Mouse (Mus musculus) layer of hippocampus, postnatal 36 days (tissue): Measurements from ENCODE around the gene Sema6d. TPM values are rescaled to one million over a fixed set of nuclear protein-coding genes. Genes with fewer than 3 reads are reported as not detected.
A peak's percentile ranks its signal among the peaks of the same experiment; 100 is the strongest.

Experiments
- DNase-seq, 2 experiments: peaks; one replicate each; pipeline ENCODE4 v3.0.0; 2022
- total RNA-seq, 2 experiments: library from RNA; stranded (reverse); gene quantifications; 2 replicates each; pipeline ENCODE4 v1.2.3; 2021

The Sema6d gene
- total RNA-seq, 2 experiments from 2014 or later: 59.3 to 59.4 TPM

DNA sequence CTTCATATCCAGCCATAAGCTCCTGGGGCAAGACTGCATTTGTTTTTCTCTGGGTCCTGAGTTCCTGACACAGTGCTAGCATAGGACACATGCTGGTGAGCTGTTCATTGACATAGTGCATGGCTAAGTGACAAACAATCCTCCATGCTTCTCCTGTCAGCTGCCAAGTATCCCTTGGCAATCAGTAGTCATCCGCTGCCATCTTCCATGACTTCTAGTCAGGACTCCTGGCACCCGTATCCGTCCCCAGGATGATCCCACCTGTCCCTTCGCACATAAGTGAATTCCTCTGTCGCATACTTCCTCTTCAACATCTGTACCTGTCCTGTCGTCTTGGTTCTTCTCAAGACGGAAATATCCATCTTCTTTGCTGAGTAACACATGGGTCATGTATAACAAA is 468.3 kb downstream of the Sema6d start:
- no peak for DNase-seq

DNA sequence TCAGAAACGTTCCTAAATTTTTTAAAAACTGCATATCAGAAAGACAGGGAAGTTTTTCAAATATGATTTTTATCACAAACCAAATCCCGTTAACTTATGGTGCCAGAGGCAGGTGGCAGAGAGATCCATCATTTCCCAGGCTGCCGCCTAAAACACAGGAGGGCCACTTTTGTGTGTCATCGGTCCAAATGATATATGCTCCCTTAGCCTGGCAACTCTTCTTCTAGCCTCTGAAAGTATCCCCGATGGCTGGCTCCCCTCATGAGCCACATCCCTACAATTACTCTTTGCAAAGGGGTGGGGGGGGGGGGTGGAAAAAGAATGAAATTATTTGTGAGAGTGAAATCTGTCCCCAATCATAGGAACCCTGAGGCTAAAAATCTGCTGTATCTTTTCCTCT is 471.9 kb downstream of the Sema6d start:
- DNase-seq: no peak

DNA sequence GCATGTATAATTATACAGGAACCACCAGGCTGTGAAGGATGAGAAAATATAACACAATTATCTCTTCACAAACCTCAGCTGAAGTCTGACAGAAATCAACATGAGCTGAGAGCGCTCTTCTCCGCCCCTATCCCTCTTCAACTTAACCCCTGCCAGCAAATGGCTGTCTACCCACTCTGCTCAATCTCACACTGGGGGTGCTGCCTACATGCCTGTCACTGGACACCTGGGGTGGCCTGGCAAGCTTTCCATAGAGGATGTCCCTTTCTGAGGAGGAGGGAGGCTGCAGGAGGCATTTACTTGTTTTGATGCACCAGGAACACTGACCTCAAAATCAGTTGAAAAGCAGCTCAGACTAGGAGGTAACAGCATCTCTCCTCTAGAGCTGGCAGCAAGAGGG is 472.3 kb downstream of the Sema6d start:
- DNase-seq: no peak

DNA sequence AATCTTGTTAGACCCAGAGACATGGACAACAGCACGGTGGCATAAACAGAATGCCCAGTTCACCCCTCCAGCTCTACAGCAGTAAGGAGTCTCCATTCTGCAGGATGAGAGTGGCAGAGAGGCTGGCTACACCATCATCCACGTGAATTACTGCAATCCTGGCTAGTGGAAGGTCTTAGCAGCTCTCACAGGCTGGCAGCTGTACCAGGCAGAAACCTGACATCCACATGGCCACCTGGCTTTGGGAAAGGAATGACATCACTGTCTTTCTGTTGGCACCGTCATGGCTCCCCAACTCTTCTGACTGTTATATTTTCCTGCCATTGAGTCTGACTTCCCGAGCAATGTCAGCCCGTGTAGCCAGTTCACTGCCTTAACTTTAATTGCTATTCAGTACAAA is 474.0 kb downstream of the Sema6d start:
- no peak for DNase-seq

DNA sequence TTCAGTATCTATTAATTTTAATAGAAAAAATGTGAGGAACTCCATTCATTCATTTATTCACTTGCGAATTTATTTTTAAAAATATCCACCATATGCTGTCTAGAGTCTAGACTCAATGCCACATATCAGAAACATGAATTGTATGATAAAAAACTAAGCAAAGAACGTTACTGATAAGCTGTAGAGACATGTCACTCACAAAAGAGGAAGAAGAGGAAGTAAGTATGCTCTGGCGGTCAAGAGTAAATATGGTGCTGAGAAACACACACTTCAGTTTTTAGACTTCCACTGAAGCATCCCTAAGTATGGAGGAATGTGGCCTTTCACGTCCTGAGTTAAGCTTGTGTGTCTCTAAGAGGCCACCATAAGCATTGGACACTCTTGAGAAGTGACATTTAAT is 484.0 kb downstream of the Sema6d start:
- no peak for DNase-seq

DNA sequence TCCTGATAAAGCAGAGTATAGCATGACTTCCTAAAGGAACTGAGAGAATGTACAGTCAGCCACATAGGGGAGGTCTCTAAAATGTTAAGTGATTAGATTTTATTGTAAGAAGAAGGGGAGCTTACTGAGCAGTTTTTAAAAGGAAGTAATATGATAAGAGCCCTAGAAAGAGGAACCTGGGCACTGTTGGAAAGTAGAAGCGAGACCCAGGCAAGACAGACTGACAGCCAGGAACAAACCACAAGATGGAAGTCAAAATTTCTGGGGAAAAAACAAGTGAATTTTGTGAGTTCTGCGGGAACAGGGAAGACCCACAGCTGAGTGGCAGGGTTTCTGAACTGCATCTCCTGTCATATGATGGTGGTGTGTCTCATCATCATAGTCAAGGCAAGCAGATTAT is 486.3 kb downstream of the Sema6d start:
- no peak for DNase-seq

DNA sequence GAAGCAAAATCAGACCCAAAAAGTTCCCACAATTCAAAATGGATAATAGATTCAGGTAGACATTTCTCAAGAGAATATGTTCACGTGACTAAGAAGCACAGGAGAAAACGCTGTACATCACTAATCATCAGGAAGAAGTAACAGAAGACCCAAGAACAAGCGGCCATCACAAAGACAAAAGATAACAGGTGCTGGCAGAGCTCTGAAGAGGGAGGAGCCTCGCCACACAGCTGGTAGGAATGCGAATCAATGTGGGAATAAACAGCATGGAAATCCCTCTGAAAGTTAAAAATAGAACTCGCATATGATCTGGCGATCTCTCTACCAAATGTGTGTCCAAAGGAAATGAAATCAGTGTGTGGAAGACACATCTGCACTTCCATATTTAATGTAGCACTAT is 493.8 kb downstream of the Sema6d start:
- DNase-seq: no peak

DNA sequence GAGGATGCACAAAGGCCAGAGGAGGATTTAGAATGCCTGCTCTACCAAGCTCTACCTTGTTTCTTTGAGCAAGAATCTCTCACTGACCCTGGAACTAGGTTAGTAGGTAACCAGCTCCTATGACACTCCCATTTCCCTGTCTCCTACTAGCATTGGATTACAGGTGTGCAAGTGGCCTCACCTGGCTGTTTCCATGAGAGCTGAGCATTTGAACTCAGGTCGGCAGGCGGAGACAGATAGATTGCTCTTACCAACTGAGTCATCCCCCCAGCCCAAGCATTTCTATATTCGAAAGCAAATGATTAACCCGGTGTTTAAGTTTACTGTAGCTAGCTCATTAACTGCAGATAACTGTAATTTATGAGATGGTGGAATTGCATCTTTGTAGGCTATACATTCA is 503.0 kb downstream of the Sema6d start:
- no peak for DNase-seq

DNA sequence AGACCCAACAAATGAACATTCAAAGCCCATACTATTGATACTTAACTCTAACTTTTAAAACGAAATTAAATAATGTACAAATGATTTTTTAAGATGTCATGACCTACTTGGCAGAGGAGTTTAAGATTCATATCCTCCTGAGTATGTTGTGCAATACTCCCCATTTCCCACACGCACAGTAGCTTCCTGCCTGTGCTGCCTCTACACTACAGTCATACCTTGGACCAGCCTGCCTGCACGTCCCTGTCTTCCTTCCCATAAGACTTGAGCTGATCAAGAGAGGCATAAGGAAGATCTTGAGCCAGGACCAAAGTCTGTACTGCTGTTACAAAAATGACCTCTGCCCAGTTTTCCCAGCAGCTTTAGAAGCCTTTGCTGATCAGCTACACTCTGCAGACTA is 509.2 kb downstream of the Sema6d start:
- DNase-seq: no peak

DNA sequence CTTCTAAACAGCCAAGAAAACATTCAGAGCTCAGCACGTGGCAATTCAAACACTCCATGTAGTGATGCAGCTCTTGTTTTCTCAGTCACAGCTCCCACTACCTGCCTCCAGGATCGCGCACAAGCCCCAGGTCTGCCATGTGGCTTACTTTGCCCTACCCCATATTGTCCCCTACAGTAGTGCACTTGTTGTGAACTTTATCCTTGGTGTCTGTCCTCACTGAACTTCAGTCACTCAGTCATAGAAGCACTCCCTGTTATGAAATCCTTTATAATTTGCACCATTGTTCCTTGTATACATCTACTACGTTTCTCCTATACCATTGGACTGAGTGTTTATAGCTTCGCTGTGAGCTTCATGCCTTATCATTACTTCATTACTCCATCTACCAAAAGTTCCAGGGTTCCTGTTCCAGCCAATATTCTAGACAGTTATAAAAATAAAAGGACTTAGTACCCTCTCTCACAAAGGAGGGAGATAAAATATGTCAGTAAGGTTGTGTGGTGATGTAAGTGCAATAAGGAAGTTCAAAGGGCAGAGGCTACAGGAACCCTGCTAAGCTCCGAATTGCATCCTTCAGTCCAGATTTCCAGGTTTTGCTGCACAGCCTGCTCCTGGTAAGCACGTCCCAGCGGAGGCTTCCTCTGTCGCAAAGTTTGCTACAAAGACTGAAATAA is 512.1 kb downstream of the Sema6d start:
- no peak for DNase-seq

DNA sequence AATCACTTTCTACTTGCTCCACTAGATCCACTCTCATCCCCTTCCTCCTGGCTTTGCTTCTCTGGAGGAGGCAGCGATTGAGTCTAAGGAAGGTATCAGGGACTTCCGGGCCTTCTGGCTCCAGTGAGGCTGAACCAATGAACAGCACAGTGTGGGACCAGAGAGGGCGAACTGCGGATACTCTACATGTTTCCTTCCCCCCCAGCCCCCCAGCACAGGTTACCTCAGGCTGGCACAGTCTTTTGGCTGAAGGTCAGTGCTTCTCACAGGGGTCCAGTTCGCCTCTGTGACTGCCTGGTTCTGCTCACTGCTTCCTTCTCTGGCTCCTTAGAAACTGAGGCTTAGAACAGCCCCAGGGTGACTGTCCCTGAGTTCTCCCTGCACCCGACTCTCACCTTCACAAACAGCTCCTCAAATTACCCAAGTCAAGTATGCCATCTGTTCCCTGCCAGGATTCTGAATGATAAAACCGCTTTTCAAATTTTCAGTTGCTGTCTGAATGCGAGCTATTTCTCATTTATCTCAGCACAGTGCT is 512.7 kb downstream of the Sema6d start:
- DNase-seq: no peak

DNA sequence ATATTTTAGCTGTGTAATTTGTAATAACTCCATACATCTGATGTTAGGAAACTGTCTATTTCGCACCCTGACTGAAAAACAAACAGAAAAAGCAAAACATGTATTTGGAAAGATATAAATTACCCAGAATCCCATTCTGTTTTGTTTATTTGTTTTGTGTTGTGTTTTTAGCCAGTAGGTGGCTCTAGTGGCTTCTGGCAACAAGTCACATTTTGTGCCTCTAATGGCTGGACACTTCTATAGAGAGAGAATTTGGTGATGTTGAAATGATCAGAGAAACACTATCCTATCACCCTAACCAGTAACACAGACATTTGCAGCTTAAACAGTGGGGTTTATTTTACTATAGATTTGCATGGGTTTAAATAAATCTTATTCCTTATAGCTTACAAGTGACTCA is 515.6 kb downstream of the Sema6d start:
- no peak for DNase-seq

DNA sequence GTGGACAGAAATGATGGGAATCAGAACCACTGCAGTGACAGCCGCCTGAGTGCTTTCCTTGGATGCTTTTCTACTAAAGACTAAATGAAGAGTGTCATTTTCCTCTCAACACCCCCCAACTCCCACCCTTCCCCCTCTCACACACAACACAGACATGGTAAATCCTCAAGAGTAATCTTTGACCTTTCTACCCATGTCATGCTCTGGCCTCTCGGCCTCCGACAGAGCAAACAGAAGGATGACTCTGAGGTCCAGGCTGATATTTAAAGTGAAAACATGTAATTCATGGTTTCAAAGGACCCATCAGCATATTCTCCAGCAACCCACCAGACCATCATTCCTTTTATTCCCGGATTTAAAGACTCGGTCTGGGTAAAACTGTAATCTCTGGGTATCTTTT is 518.2 kb downstream of the Sema6d start:
- no peak for DNase-seq

DNA sequence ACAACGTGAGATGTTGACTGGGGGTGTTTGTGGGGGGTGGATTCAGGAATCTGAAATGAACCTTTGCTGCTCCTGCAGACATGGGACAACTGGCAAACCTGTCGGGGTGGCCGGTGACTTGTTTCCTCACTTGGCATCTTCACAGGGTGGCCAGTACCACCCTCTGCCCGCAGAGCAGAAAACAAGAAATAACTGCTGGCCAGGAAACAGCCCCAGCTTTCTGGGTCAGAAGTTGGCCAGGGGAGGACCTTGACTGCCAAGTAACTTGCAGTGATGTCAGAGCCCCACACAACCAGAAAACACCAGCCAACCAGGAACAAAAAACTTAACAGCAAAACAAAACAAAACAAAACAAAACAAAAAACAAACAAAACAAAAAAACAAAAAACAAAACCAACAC is 518.8 kb downstream of the Sema6d start:
- no peak for DNase-seq

DNA sequence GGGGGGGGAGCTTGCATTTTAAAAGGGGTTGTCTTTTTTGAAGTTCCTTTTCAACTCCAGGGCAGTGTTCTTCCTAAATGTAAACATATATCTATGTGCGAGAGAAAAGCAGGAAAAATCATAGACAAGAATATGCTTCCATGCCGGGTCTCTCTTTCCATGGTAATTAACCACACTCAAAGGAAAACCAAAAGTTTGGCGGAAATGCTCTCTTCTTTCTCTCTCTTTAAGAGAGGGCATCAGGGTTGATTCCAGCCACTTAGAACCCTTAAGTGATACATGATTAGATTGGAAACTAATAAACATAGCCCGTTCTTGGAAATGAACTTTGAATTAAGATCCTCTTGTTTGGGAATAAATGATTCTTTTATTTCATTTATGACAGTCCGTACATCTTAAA is 519.2 kb downstream of the Sema6d start:
- DNase-seq: no peak

DNA sequence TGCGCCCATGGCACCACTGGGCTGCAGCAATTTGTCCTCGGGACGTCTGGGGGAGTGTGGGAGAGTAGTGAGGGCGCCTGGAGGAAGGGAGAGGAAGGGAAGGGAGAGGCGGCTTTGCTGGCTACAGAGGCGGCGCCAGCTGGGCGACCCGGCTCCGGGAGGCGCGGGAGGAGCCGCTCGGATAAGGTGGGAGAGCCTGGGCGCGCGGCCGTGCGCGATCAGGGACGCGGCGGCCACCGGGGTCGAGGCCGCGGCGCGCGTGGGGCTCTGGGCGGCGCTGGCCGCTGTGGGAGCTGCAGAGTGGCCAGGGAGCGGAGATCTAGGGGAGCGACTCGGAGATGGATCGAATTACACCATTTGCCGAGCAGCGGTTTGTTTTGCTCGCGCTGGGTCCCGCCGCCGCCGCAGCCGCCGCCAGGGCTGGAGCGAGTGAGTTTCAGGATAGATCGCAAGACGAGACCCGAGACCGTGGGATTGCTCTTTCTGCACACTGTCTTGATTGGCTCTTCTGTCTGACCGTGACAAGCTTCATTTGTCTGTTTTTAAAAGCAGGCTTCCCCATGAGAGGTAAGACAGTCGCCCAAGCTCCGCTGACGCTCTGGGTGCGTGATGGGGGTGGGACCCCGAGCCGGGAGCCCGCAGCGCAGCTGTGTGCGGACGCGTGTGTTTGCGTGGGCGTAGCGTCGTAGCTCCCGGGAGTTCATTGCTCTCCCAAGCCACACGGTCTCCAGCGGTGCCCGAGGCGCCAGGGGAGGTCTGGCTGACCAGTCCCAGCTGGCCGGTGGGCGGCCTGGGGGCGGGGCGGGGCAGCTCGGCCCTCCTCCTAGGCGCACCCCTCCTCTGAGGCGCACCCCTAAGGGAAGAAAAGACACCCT is 520.2 kb downstream of the Sema6d start:
- peak; percentile 81 to 84 for DNase-seq

DNA sequence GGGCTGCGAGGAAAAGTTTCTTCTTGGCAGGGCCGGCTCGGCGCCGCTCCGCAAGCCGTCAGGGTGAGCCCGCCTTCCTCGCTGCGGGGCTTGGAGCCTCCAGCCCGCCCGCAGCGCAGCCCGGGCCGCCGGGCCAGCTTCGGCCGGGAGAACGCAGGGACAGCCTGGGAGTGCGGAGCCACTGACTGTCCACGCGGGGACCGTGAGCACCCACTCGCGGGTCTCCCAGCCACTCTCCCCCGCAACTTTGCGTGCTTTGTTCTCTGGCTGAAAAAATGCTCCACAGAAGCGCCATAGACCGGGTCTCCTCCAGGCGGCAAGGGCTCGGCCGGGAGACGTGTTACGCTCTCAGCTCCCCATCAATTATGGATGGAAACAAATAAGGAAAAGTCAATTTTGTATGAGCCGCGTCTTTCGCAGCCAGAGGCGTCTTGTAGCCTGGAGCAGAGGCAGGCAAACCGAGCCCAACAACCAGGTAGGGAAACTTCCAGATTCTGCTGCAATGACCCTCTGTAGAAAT is 520.9 kb downstream of the Sema6d start:
- DNase-seq: no peak

DNA sequence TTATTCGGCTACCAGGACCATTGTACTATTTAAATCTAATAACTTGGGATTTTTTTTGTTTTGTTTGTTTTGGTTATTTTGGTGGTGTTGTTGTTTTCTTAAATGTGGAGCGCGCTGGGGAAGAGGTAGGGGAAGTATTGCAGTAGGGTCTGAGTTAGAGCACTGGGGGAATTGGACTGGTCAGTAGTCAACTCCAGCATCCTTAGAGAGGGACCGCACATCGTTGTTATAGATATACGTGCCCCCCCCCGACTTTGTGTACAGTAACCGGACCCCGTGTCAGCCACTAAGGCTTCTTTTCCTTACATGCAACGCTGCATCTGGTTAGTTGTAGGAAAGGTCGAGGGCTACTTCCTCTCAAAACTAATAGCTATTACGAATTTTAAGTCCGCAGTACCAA is 521.5 kb downstream of the Sema6d start:
- no peak for DNase-seq

DNA sequence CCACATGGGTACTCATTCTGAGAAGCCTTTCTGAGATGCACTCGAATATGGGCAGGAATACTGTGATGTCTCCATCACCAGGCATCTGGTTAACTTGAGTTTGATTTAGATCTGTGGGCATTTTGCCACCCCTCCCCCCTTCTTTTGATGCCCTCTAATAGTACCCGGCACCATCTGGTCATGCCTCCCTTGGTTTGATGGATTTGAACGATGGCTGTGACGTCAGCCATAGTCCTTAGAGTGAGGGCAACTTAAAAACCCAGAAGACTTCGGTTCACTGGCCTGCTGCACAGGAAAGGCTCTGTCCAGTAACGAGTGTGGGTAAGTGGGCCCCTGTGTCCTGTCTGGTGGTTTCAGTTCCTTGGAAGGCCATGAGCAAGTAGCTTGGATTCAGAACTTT is 522.5 kb downstream of the Sema6d start:
- DNase-seq: no peak

DNA sequence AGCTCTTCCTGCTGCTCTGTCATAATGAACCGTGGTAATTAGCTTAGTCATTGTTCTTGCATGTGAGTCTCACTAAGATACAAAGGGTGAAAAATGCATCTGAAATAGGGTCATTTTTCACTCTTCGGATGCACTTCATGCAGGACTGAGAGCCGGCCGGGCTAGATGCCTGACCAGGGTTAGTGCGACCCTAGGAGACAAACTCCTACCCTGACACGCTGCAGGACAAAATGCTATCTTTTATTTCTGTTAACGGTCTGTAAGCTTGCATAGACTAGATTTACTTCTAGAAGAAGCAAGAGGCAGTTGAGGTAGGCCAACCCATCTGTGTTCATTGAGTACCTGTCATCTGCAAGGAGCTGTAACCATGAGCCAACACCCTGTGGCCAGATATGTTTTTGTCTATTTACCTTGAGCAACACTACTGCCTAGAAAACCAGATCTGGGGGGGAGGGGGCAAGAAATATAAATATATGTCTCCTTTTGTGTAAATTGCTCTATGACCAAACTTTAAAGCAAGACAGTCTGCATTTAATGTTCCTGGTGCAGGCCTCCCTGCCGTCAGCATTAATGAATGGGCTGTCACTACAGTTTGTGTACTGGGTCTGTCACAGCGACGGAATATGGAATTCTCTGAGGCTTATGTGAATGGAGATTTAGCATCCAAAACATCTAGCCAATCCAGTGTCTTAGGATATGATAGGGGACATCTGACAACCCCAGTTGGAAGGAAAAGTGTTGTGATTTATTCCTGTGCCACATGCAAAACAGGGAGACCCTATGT is 523.1 kb downstream of the Sema6d start:
- DNase-seq: no peak

DNA sequence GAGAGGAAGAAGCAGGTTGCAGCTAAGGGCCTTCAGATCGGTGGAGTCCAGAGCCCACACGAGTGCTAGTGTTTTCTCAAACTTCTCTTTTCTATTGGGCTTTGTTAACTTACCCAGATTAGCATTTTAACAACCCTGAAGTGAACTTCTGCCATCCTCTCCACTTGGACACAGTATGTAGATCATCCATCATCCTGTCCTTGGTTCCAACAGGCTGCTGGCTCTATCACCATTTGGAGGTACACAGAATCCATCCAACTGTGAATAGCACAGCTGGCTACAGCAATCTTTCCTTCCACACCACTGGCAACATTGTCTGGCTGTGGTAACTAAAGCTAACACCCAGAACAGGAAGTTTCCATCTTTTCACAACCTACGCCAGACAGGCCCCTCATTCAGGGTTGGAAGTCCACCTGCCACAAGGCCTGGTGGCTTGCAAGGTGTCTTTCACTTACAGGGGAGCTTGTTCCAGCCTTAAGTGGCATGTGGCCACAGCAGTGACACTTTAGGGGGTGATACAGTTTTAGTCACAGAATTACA is 524.0 kb downstream of the Sema6d start:
- DNase-seq: no peak

DNA sequence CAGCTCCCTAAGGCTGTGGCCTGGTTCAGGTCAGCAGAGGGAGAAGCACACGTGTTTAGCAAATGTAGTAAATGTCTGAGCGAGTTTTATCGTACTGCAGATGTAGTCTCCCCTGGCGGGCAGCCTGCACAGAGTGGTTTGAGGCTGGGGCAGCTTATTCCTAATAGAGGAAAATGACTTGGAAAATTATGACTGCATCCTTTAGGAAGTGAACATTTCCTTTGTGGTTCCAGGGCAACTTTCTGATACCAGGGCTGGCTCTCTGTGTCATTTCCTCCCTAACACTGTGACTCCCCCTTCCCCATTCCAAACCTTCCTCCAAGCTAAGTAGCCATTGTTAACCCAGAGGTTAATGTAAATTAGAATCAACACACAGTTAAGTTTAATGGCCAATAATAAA is 527.0 kb downstream of the Sema6d start:
- no peak for DNase-seq

DNA sequence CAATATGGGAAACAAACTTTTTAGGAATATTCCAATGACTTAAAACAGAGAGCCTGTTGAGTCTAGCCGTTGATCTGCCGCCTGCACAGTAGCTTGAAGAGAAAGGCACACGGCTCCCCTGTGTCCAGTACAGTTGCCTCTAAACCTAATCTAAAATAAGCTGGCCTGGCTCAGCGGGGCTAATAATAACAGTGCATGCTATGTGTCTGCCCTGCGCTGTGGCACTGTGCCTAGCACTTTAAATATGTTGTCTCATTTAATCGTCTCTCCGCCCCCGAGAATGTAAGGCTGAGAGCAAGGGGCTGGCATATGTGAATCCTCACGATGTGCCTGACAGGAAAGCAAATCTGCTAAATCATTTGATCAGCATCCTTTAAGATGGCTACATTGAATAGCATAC is 527.7 kb downstream of the Sema6d start:
- DNase-seq: no peak
